Mouse (Mus musculus) spleen, adult 2 months (tissue): Measurements from ENCODE around the gene Gldn. TPM values are rescaled to one million over a fixed set of nuclear protein-coding genes. Genes with fewer than 3 reads are reported as not detected.

ENCODE experiments used
- DNase-seq, 2 experiments: peaks; one replicate each; pipeline versions ENCODE4 v3.0.0 to v3.0.0-alpha.2; 2012 to 2021; ENCODE audit warnings: low spot score in 2 of 2, low read depth in 1 of 2
- H3K27ac ChIP-seq: fragments of 200-500 bp; 2 replicates; pipeline ENCODE4 v1.5.1; 2012; ENCODE audit warnings: low read length, inconsistent platforms; ENCODE audit not compliant: insufficient read depth
- H3K27me3 ChIP-seq: fragments of 200-500 bp; 2 replicates; pipeline ENCODE4 v1.6.1; 2012; ENCODE audit warnings: mild to moderate bottlenecking, moderate library complexity, low read length, inconsistent platforms; ENCODE audit not compliant: control insufficient read depth, insufficient read depth
- H3K36me3 ChIP-seq: fragments of 200-500 bp; 2 replicates; pipeline ENCODE4 v1.6.1; 2012; ENCODE audit warnings: mild to moderate bottlenecking, low read length, inconsistent platforms; ENCODE audit not compliant: control insufficient read depth, insufficient read depth
- H3K4me1 ChIP-seq: fragments of 200-500 bp; 2 replicates; pipeline ENCODE4 v1.6.1; 2011; ENCODE audit warnings: inconsistent platforms; ENCODE audit not compliant: control insufficient read depth, insufficient read depth, insufficient read length
- H3K4me3 ChIP-seq: fragments of 200-500 bp; 2 replicates; pipeline ENCODE4 v1.5.1; 2011; ENCODE audit warnings: mild to moderate bottlenecking, inconsistent platforms; ENCODE audit not compliant: insufficient read depth, insufficient read length; ENCODE audit errors: extremely low read depth
- CTCF ChIP-seq: fragments of 200-500 bp; IDR thresholded peaks from 2 replicates; pipeline ENCODE4 v1.5.1; 2011; ENCODE audit warnings: mild to moderate bottlenecking, inconsistent platforms; ENCODE audit not compliant: insufficient read depth, insufficient read length, insufficient replicate concordance; ENCODE audit errors: extremely low read depth
- POLR2A ChIP-seq: fragments of 200-500 bp; IDR thresholded peaks from 2 replicates; pipeline ENCODE4 v1.6.1; 2011; ENCODE audit warnings: low read depth, low read length, inconsistent platforms
- WGBS: fragments of 180-500 bp; shearing (Covaris S2); methylation state at CpG from one replicate; pipeline ENCODE4 v1.1.7; 2018; 5-methylcytosine and 5-hydroxymethylcytosine counted together
- polyA plus RNA-seq: library from polyadenylated mRNA; depleted of rRNA; stranded (reverse); fragments of >200 nt; gene quantifications from 2 replicates; pipeline ENCODE4 v1.2.3, GENCODE M21; 2012; rRNA removed

Gldn gene
- polyA plus RNA-seq, result 0.05 and 0.07 TPM in 2 replicates

DNA sequence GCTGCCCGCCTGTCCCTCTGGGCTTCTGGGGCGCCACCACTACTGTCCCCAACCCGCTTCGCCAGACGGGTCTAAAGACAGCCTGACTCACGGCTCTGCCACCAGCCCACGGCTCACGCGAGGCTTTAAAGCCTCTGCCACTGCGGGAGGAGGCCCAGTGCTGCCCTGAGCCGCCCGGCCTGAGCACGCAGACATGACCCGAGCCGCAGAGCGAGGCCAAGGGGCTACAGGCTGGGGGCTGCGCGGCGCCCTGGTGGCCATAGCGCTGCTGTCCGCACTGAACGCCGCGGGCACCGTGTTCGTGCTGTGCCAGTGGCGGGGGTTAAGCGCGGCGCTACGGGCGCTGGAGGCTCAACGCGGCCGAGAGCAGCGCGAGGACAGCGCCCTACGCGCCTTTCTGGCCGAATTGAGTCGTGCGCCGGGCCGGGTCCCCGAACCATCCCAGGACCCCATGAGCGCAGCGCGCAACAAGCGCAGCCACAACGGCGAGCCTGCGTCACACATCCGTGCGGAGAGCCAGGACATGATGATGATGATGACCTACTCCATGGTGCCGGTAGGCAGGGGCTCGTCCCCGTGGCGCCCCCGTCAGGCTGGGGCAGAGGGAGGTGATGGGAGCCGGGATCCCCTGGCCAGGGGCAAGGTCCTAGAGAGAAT lies at the start of gene Gldn:
Gene Gldn (plus strand): TSS at position 156 of the 657 bp plus-strand sequence.
- 8% methylated on average over 61 of the region's 61 CpGs for WGBS
- Histone ChIP-seq H3K36me3 (no peaks in the 10 kb centered on the region), H3K27me3 (no peaks in the 10 kb centered on the region), H3K4me3 (no peak within 1 kb of the TSS), H3K4me1 (no peaks in the 10 kb centered on the region), H3K27ac (no peak within 1 kb of the TSS)
- DNase-seq, result no peak
- no peak for TF ChIP-seq POLR2A
- no peak for TF ChIP-seq CTCF

- H3K36me3 ChIP-seq, result no peaks in the 10 kb centered on the region
- no peak for DNase-seq
- TF ChIP-seq CTCF (no peak), POLR2A (no peak)
- H3K4me1 ChIP-seq, result no peaks in the 10 kb centered on the region
- no peak overlapping the region for H3K27ac ChIP-seq
- H3K4me3 ChIP-seq, result no peak overlapping the region
- WGBS, result 77% methylated on average over 3 of the region's 3 CpGs
- H3K27me3 ChIP-seq, result no peaks in the 10 kb centered on the region
Measured at GRCm38 (mm10) chr9:54244869-54245665, 41.2 kb upstream of the Gldn start.

- 84% methylated on average over 4 of the region's 4 CpGs for WGBS
- DNase-seq, result no peak
- Histone ChIP-seq H3K36me3 (no peaks in the 10 kb centered on the region), H3K27ac (no peak overlapping the region), H3K4me1 (no peaks in the 10 kb centered on the region), H3K27me3 (no peaks in the 10 kb centered on the region), H3K4me3 (no peak overlapping the region)
- TF ChIP-seq POLR2A (no peak), CTCF (no peak)
Measured at GRCm38 (mm10) chr9:54264754-54265153, 21.5 kb upstream of the Gldn start.

- WGBS, result 84% methylated on average over 7 of the region's 7 CpGs
- no peaks in the 10 kb centered on the region for H3K4me1 ChIP-seq
- no peak within 1 kb of the TSS for H3K4me3 ChIP-seq
- H3K27ac ChIP-seq, result no peak within 1 kb of the TSS
- no peaks in the 10 kb centered on the region for H3K27me3 ChIP-seq
- TF ChIP-seq CTCF (no peak), POLR2A (no peak)
- no peaks in the 10 kb centered on the region for H3K36me3 ChIP-seq
- DNase-seq, result no peak
Measured at GRCm38 (mm10) chr9:54268010-54268409, 18.3 kb upstream of the Gldn start, which contains the start of gene Cyp19a1. Gene Cyp19a1, minus strand, starts transcription at chr9:54268110.

DNA sequence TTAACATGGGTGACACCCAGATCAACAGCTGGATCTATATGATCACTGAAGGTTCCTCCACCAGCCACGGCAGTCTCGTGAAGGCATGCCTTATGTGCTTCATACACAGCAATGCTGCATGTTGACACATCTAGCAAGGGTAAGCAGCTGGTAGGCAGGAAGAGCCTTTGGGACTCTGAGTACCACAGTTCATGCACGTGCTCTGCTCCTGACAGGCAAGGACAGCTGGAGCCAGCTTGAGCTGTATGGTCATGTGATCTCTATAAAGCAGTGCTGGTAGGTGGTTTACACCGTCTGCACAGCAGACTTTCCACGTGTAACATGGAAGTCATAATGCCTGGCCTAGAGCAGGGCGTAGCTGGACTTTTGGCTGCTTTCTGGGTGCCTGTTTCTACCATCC lies 16.3 kb upstream of the Gldn start:
- H3K27me3 ChIP-seq, result no peaks in the 10 kb centered on the region
- DNase-seq, result no peak
- no peak overlapping the region for H3K27ac ChIP-seq
- no peaks in the 10 kb centered on the region for H3K4me1 ChIP-seq
- H3K4me3 ChIP-seq, result no peak overlapping the region
- WGBS, result 76% methylated on average over 6 of the region's 6 CpGs
- no peak for TF ChIP-seq POLR2A
- no peak for TF ChIP-seq CTCF
- no peaks in the 10 kb centered on the region for H3K36me3 ChIP-seq

DNA sequence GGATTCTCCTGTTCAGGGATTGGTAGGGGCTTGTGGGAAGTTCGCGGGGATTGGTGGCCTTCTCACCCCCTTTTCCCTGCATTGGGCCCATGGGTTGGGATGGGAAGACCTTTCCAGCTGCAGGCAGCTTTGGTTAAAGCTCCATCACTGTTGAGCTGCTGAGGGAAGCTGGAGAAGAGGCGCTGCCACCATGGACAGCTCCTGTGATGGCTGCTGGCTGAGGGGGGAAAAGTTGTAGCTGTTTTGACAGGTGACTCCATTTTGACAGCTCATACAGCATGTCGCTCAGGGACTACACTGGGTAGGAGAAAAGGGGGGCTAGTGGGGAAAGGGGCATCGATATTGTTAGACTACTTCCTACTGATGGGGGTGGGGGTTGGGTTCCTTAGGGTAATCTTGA lies 15.4 kb upstream of the Gldn start:
- H3K27ac ChIP-seq, result no peak overlapping the region
- no peaks in the 10 kb centered on the region for H3K36me3 ChIP-seq
- TF ChIP-seq POLR2A (no peak), CTCF (no peak)
- no peak for DNase-seq
- H3K27me3 ChIP-seq, result no peaks in the 10 kb centered on the region
- 37% methylated on average over 5 of the region's 5 CpGs for WGBS
- H3K4me1 ChIP-seq, result no peaks in the 10 kb centered on the region
- no peak overlapping the region for H3K4me3 ChIP-seq

GRCm38 (mm10) chr9:54275283-54275682 lies 11.0 kb upstream of the Gldn start:
- TF ChIP-seq POLR2A, result no peak
- no peak for TF ChIP-seq CTCF
- H3K27ac ChIP-seq, result no peak overlapping the region
- no peak for DNase-seq
- no peak overlapping the region for H3K4me3 ChIP-seq
- no peaks in the 10 kb centered on the region for H3K27me3 ChIP-seq
- 90% methylated on average over 4 of the region's 4 CpGs for WGBS
- no peaks in the 10 kb centered on the region for H3K4me1 ChIP-seq
- no peaks in the 10 kb centered on the region for H3K36me3 ChIP-seq
